Mouse (Mus musculus) adrenal gland (tissue): ENCODE measurements at regions not wholly inside any gene's neighbourhood (a gene's known extent, or its start where the extent isn't known, plus 50 kb on each side); places are given as distances from the start of the nearest gene placed in this dataset.

Experiments
- intact Hi-C: fragments of 180-260 bp; cut with DNase I; formaldehyde crosslinking; loops from one replicate; pipeline ENCODE4 v1.15.1; 2025

GRCm38 (mm10) chr5:148744676-148745391 is 184.3 kb downstream of the Katnal1 start:
- intact Hi-C loops, result no loop called here

- intact Hi-C loops, result no loop called here
Observed at GRCm38 (mm10) chr5:148742158-148742835, 186.8 kb downstream of the Katnal1 start.

- intact Hi-C loops, result no loop called here
Observed at GRCm38 (mm10) chr5:148741267-148742004, 187.7 kb downstream of the Katnal1 start.

GRCm38 (mm10) chr5:148740366-148741266 is 188.0 kb upstream of the Ubl3 start:
- intact Hi-C loops, result no loop called here

- intact Hi-C loops, result no loop called here
Observed at GRCm38 (mm10) chr5:148739672-148740071, 187.1 kb upstream of the Ubl3 start.

GRCm38 (mm10) chr5:148739141-148739540 is 186.6 kb upstream of the Ubl3 start:
- intact Hi-C loops, result no loop called here

- intact Hi-C loops, result no loop called here
Observed at GRCm38 (mm10) chr5:148729541-148729940, 177.0 kb upstream of the Ubl3 start.

- intact Hi-C loops, result no loop called here
Observed at GRCm38 (mm10) chr5:148728492-148728891, 175.9 kb upstream of the Ubl3 start.

- intact Hi-C loops, result no loop called here
Observed at GRCm38 (mm10) chr5:148726442-148726841, 173.9 kb upstream of the Ubl3 start.

- intact Hi-C loops, result no loop called here
Observed at GRCm38 (mm10) chr5:148724470-148724869, 171.9 kb upstream of the Ubl3 start.

- intact Hi-C loops, result no loop called here
Observed at GRCm38 (mm10) chr5:148723677-148724227, 171.2 kb upstream of the Ubl3 start.

- intact Hi-C loops, result no loop called here
Observed at GRCm38 (mm10) chr5:148720604-148721003, 168.0 kb upstream of the Ubl3 start.

GRCm38 (mm10) chr5:148716633-148717032 is 164.0 kb upstream of the Ubl3 start:
- intact Hi-C loops, result no loop called here

GRCm38 (mm10) chr5:148715218-148715991 is 162.8 kb upstream of the Ubl3 start:
- intact Hi-C loops, result no loop called here

- intact Hi-C loops, result no loop called here
Observed at GRCm38 (mm10) chr5:148714807-148715206, 162.2 kb upstream of the Ubl3 start.

GRCm38 (mm10) chr5:148713796-148714195 is 161.2 kb upstream of the Ubl3 start:
- intact Hi-C loops, result no loop called here

- intact Hi-C loops, result no loop called here
Observed at GRCm38 (mm10) chr5:148713039-148713438, 160.4 kb upstream of the Ubl3 start.

GRCm38 (mm10) chr5:148711570-148711969 is 159.0 kb upstream of the Ubl3 start:
- intact Hi-C loops, result no loop called here

- intact Hi-C loops, result loop anchor here (10.0 kb wide), 1 partner anchor 154 kb away; the partner anchor contains the start of gene Ubl3
Observed at GRCm38 (mm10) chr5:148709111-148709771, 156.7 kb upstream of the Ubl3 start.
